Mouse (Mus musculus): Measurements from ENCODE around the gene Ly6c1.
"Not testable (repeated sequence)": the region's sequence is repeated elsewhere in the genome, so short reads cannot be mapped to it uniquely, and the experiment has no call there.

The Ly6c1 gene

GRCm38 (mm10) chr15:75048642-75049261, at the start of gene Ly6c1:
Gene Ly6c1, minus strand, starts transcription at chr15:75048830.
- peak in 1 of 2 experiments; percentile 38 for DNase-seq (ENCODE audit: inconsistent age in 2 of 2, low spot score in 1 of 2)

GRCm38 (mm10) chr15:75088041-75088440, 39.4 kb upstream of the Ly6c1 start:
- DNase-seq (ENCODE audit: inconsistent age in 2 of 2, low spot score in 1 of 2), result peak; percentile 28 to 69

- DNase-seq (ENCODE audit: inconsistent age in 2 of 2, low spot score in 1 of 2), result no peak
Observed at GRCm38 (mm10) chr15:75069965-75070364, 21.3 kb upstream of the Ly6c1 start.

GRCm38 (mm10) chr15:75062030-75062574, 13.5 kb upstream of the Ly6c1 start:
- peak; percentile 61 to 89 for DNase-seq (ENCODE audit: inconsistent age in 2 of 2, low spot score in 1 of 2)

- peak; percentile 56 to 87 for DNase-seq (ENCODE audit: inconsistent age in 2 of 2, low spot score in 1 of 2)
Observed at GRCm38 (mm10) chr15:75060505-75060904, 11.9 kb upstream of the Ly6c1 start.

- no peak for DNase-seq (ENCODE audit: inconsistent age in 2 of 2, low spot score in 1 of 2)
Observed at GRCm38 (mm10) chr15:75055985-75056384, 7.4 kb upstream of the Ly6c1 start.

GRCm38 (mm10) chr15:75055425-75055824, 6.8 kb upstream of the Ly6c1 start:
- DNase-seq (ENCODE audit: inconsistent age in 2 of 2, low spot score in 1 of 2), result not testable (repeated sequence)

- DNase-seq (ENCODE audit: inconsistent age in 2 of 2, low spot score in 1 of 2), result peak in 1 of 2 experiments; percentile 45
Observed at GRCm38 (mm10) chr15:75052414-75052813, 3.8 kb upstream of the Ly6c1 start.

GRCm38 (mm10) chr15:75051141-75051540, 2.5 kb upstream of the Ly6c1 start:
- not testable (repeated sequence) for DNase-seq (ENCODE audit: inconsistent age in 2 of 2, low spot score in 1 of 2)

- DNase-seq (ENCODE audit: inconsistent age in 2 of 2, low spot score in 1 of 2), result not testable (repeated sequence)
Observed at GRCm38 (mm10) chr15:75050593-75050992, 2.0 kb upstream of the Ly6c1 start.

GRCm38 (mm10) chr15:75049811-75050210, 1.2 kb upstream of the Ly6c1 start:
- peak; percentile 37 to 63 for DNase-seq (ENCODE audit: inconsistent age in 2 of 2, low spot score in 1 of 2)

GRCm38 (mm10) chr15:75047970-75048320, 685 bp downstream of the Ly6c1 start:
- DNase-seq (ENCODE audit: inconsistent age in 2 of 2, low spot score in 1 of 2), result peak in 1 of 2 experiments; percentile 20

GRCm38 (mm10) chr15:75047313-75047969, 1.2 kb downstream of the Ly6c1 start:
- peak in 1 of 2 experiments; percentile 15 for DNase-seq (ENCODE audit: inconsistent age in 2 of 2, low spot score in 1 of 2)

- DNase-seq (ENCODE audit: inconsistent age in 2 of 2, low spot score in 1 of 2), result peak; percentile 50 to 65
Observed at GRCm38 (mm10) chr15:75045501-75045900, 3.1 kb downstream of the Ly6c1 start.

GRCm38 (mm10) chr15:75021020-75021759, 27.4 kb downstream of the Ly6c1 start:
- not testable (repeated sequence) for DNase-seq (ENCODE audit: inconsistent age in 2 of 2, low spot score in 1 of 2)

- peak in 1 of 2 experiments; percentile 62 for DNase-seq (ENCODE audit: inconsistent age in 2 of 2, low spot score in 1 of 2)
Observed at GRCm38 (mm10) chr15:75019446-75019845, 29.2 kb downstream of the Ly6c1 start.
